Mouse (Mus musculus) spleen, postnatal 36 days (tissue): ENCODE results near the gene Gm38393.

Experiments used
- DNase-seq, 2 experiments: peaks; one replicate each; pipeline ENCODE4 v3.0.0; 2022; ENCODE audit warnings: low spot score in 2 of 2, mixed read lengths in 1 of 2

Gene Gm38393

GRCm38 (mm10) chr7:60004606-60005330, at the start of gene Gm38393, which contains the start of gene Snurf:
TSS of gene Gm38393 (minus strand) at chr7:60005064.
TSS of gene Snurf (minus strand) at chr7:60005049.
- peak in 1 of 2 experiments; percentile 1 for DNase-seq

GRCm38 (mm10) chr7:60047481-60048201, 42.8 kb upstream of the Gm38393 start:
- DNase-seq, result no peak

GRCm38 (mm10) chr7:60013186-60013585, 8.3 kb upstream of the Gm38393 start:
- DNase-seq, result no peak

- no peak for DNase-seq
These were observed 3.0 kb upstream of the Gm38393 start for GRCm38 (mm10) chr7:60007727-60008360.

GRCm38 (mm10) chr7:60006262-60006661, 1.4 kb upstream of the Gm38393 start:
- no peak for DNase-seq

- no peak for DNase-seq
These were observed 801 bp downstream of the Gm38393 start for GRCm38 (mm10) chr7:60003921-60004605.

- DNase-seq, result no peak
These were observed 1.6 kb downstream of the Gm38393 start for GRCm38 (mm10) chr7:60003006-60003865.

GRCm38 (mm10) chr7:59978646-59979045, 26.2 kb downstream of the Gm38393 start:
- no peak for DNase-seq
